Mouse (Mus musculus): Measurements from ENCODE around the gene Lgals7. TPM values are rescaled to one million over a fixed set of nuclear protein-coding genes. Genes with fewer than 3 reads are reported as not detected.

Lgals7 gene
- 1.2 and 1.3 TPM in 2 replicates for polyA plus RNA-seq (2012; rRNA removed)

- Histone ChIP-seq H3K4me1 (ENCODE audit: control insufficient read depth, insufficient read depth, low read length) (peaks cover 6% of the 10 kb centered on the region), H3K27ac (ENCODE audit: insufficient read depth, low read length) (no peak within 1 kb of the TSS), H3K4me3 (ENCODE audit: insufficient read depth, low read length) (no peak within 1 kb of the TSS)
- no peak for TF ChIP-seq POLR2A (IDR thresholded peaks at IDR 0.05; ENCODE audit: extremely low read depth, insufficient read depth, low read length)
- TF ChIP-seq CTCF (IDR thresholded peaks at IDR 0.05; ENCODE audit: extremely low read depth, insufficient read depth, low read length), result no peak
These were observed at the start of gene Lgals7 for GRCm38 (mm10) chr7:28863540-28863939. Lgals7 (plus strand) TSS chr7:28863853.

- Histone ChIP-seq H3K4me3 (ENCODE audit: insufficient read depth, low read length) (no peak overlapping the region), H3K4me1 (ENCODE audit: control insufficient read depth, insufficient read depth, low read length) (peaks cover 7% of the 10 kb centered on the region), H3K27ac (ENCODE audit: insufficient read depth, low read length) (no peak overlapping the region)
- TF ChIP-seq POLR2A (IDR thresholded peaks at IDR 0.05; ENCODE audit: extremely low read depth, insufficient read depth, low read length), result no peak
- TF ChIP-seq CTCF (IDR thresholded peaks at IDR 0.05; ENCODE audit: extremely low read depth, insufficient read depth, low read length), result no peak
These were observed 49.2 kb upstream of the Lgals7 start for GRCm38 (mm10) chr7:28814306-28815034.

GRCm38 (mm10) chr7:28815230-28815629 is 48.4 kb upstream of the Lgals7 start:
- H3K4me1 ChIP-seq (ENCODE audit: control insufficient read depth, insufficient read depth, low read length), result peaks cover 8% of the 10 kb centered on the region

GRCm38 (mm10) chr7:28816201-28816600 is 47.5 kb upstream of the Lgals7 start:
- Histone ChIP-seq H3K27ac (ENCODE audit: insufficient read depth, low read length) (no peak overlapping the region), H3K4me3 (ENCODE audit: insufficient read depth, low read length) (no peak overlapping the region), H3K4me1 (ENCODE audit: control insufficient read depth, insufficient read depth, low read length) (peaks cover 15% of the 10 kb centered on the region)
- no peak for TF ChIP-seq POLR2A (IDR thresholded peaks at IDR 0.05; ENCODE audit: extremely low read depth, insufficient read depth, low read length)
- TF ChIP-seq CTCF (IDR thresholded peaks at IDR 0.05; ENCODE audit: extremely low read depth, insufficient read depth, low read length), result no peak

More at GRCm38 (mm10) chr7:28815230-28815629, 48.4 kb upstream of the Lgals7 start:
- no peak for TF ChIP-seq POLR2A (IDR thresholded peaks at IDR 0.05; ENCODE audit: extremely low read depth, insufficient read depth, low read length)
- no peak for TF ChIP-seq CTCF (IDR thresholded peaks at IDR 0.05; ENCODE audit: extremely low read depth, insufficient read depth, low read length)
- no peak overlapping the region for H3K27ac ChIP-seq (ENCODE audit: insufficient read depth, low read length)
- H3K4me3 ChIP-seq (ENCODE audit: insufficient read depth, low read length), result no peak overlapping the region

GRCm38 (mm10) chr7:28816920-28817319 is 46.7 kb upstream of the Lgals7 start:
- TF ChIP-seq CTCF (IDR thresholded peaks at IDR 0.05; ENCODE audit: extremely low read depth, insufficient read depth, low read length), result no peak
- no peak for TF ChIP-seq POLR2A (IDR thresholded peaks at IDR 0.05; ENCODE audit: extremely low read depth, insufficient read depth, low read length)
- Histone ChIP-seq H3K27ac (ENCODE audit: insufficient read depth, low read length) (no peak overlapping the region), H3K4me1 (ENCODE audit: control insufficient read depth, insufficient read depth, low read length) (peaks cover 17% of the 10 kb centered on the region), H3K4me3 (ENCODE audit: insufficient read depth, low read length) (no peak overlapping the region)

GRCm38 (mm10) chr7:28817524-28817923 is 46.1 kb upstream of the Lgals7 start:
- H3K4me3 ChIP-seq (ENCODE audit: insufficient read depth, low read length), result no peak overlapping the region
- H3K4me1 ChIP-seq (ENCODE audit: control insufficient read depth, insufficient read depth, low read length), result peaks cover 15% of the 10 kb centered on the region
- no peak for TF ChIP-seq CTCF (IDR thresholded peaks at IDR 0.05; ENCODE audit: extremely low read depth, insufficient read depth, low read length)
- TF ChIP-seq POLR2A (IDR thresholded peaks at IDR 0.05; ENCODE audit: extremely low read depth, insufficient read depth, low read length), result no peak
- no peak overlapping the region for H3K27ac ChIP-seq (ENCODE audit: insufficient read depth, low read length)

GRCm38 (mm10) chr7:28817957-28818356 is 45.7 kb upstream of the Lgals7 start:
- TF ChIP-seq CTCF (IDR thresholded peaks at IDR 0.05; ENCODE audit: extremely low read depth, insufficient read depth, low read length) (no peak), POLR2A (IDR thresholded peaks at IDR 0.05; ENCODE audit: extremely low read depth, insufficient read depth, low read length) (no peak)
- Histone ChIP-seq H3K27ac (ENCODE audit: insufficient read depth, low read length) (no peak overlapping the region), H3K4me3 (ENCODE audit: insufficient read depth, low read length) (no peak overlapping the region), H3K4me1 (ENCODE audit: control insufficient read depth, insufficient read depth, low read length) (peaks cover 14% of the 10 kb centered on the region)

- H3K4me1 ChIP-seq (ENCODE audit: control insufficient read depth, insufficient read depth, low read length), result peaks cover 14% of the 10 kb centered on the region
- no peak for TF ChIP-seq POLR2A (IDR thresholded peaks at IDR 0.05; ENCODE audit: extremely low read depth, insufficient read depth, low read length)
- H3K27ac ChIP-seq (ENCODE audit: insufficient read depth, low read length), result no peak overlapping the region
- no peak overlapping the region for H3K4me3 ChIP-seq (ENCODE audit: insufficient read depth, low read length)
These were observed 45.2 kb upstream of the Lgals7 start for GRCm38 (mm10) chr7:28818436-28818835.

GRCm38 (mm10) chr7:28818861-28819452 is 44.7 kb upstream of the Lgals7 start:
- TF ChIP-seq POLR2A (IDR thresholded peaks at IDR 0.05; ENCODE audit: extremely low read depth, insufficient read depth, low read length) (no peak), CTCF (IDR thresholded peaks at IDR 0.05; ENCODE audit: extremely low read depth, insufficient read depth, low read length) (no peak)
- H3K27ac ChIP-seq (ENCODE audit: insufficient read depth, low read length), result no peak overlapping the region
- peaks cover 14% of the 10 kb centered on the region for H3K4me1 ChIP-seq (ENCODE audit: control insufficient read depth, insufficient read depth, low read length)
- H3K4me3 ChIP-seq (ENCODE audit: insufficient read depth, low read length), result no peak overlapping the region

- TF ChIP-seq POLR2A (IDR thresholded peaks at IDR 0.05; ENCODE audit: extremely low read depth, insufficient read depth, low read length) (no peak), CTCF (IDR thresholded peaks at IDR 0.05; ENCODE audit: extremely low read depth, insufficient read depth, low read length) (no peak)
- Histone ChIP-seq H3K27ac (ENCODE audit: insufficient read depth, low read length) (0 out of 2 replicates have a peak overlapping the region, but pooled peaks have one; percentile 13), H3K4me3 (ENCODE audit: insufficient read depth, low read length) (no peak overlapping the region), H3K4me1 (ENCODE audit: control insufficient read depth, insufficient read depth, low read length) (peaks cover 14% of the 10 kb centered on the region)
These were observed 44.1 kb upstream of the Lgals7 start for GRCm38 (mm10) chr7:28819571-28819970.
